27 mouse cellular contexts compared by ENCODE assay signal in genomic region chr3:148695453-148695852, GRCm38 (mm10).
DNase-seq lines count a peak whose midpoint lies in the region; ATAC-seq and TF ChIP-seq lines count a peak whose summit lies in the region.
"Had no signal": no experiment of that assay in that cellular context is flagged by ENCODE, and none has a peak within 500 bp of the region (broad histone marks: within the 10 kb centered on the region; RNA-seq: fewer than 3 reads in every experiment).

No protein-coding gene starts in this region.

- TF ChIP-seq EP300 in CH12.LX (IDR thresholded peaks at IDR 0.05; ENCODE audit: low read length) = peak; percentile 100

- H3K27me3 ChIP-seq in CH12.LX (replicated peaks) = peaks cover 23% of the 10 kb centered on the region
- H3K27me3 ChIP-seq: forebrain, embryonic 13.5 days; heart, embryonic 12.5 days; hindbrain, embryonic 13.5 days; limb, embryonic 12.5 days; neural tube, embryonic 13.5 days had no signal

- H3K4me1 ChIP-seq in CH12.LX (ENCODE audit: control insufficient read depth in 1 of 2, insufficient read depth in 2 of 2) = peaks cover 8 to 42% of the 10 kb centered on the region in 2 experiments
- H3K4me1 ChIP-seq: forebrain, embryonic 13.5 days; hindbrain, embryonic 13.5 days; midbrain, embryonic 10.5 days; neural tube, embryonic 13.5 days had no signal

- in situ Hi-C loops in CH12.LX (cut with MboI; ENCODE audit: low pct_ligation_motif_present, low pct_unique_long_range_greater_than_20kb, low sequenced_read_pairs) = no loop called here

- dilution Hi-C loops in CH12.LX (cut with MboI; ENCODE audit: extremely low pct_ligation_motif_present, extremely low pct_unique_long_range_greater_than_20kb, low sequenced_read_pairs) = no loop called here

- H3K36me3 ChIP-seq in CH12.LX (replicated peaks in 1 of 2; ENCODE audit: control insufficient read depth in 1 of 2, insufficient read depth in 1 of 2, low read length in 1 of 2) = no peaks in the 10 kb centered on the region
- H3K36me3 ChIP-seq: G1E; heart, embryonic 12.5 days; hindbrain, embryonic 13.5 days; limb, embryonic 12.5 days; midbrain, embryonic 10.5 days; neural tube, embryonic 13.5 days had no signal

- H3K9me3 ChIP-seq in CH12.LX (replicated peaks; ENCODE audit: low read length) = peaks cover 3% of the 10 kb centered on the region
- H3K9me3 ChIP-seq: forebrain, embryonic 13.5 days; heart, embryonic 12.5 days; hindbrain, embryonic 13.5 days; limb, embryonic 12.5 days; midbrain, embryonic 10.5 days; neural tube, embryonic 13.5 days had no signal

- no peak for TF ChIP-seq POLR2A in CH12.LX (IDR thresholded peaks at IDR 0.05; ENCODE audit: low read depth, low read length)

- peak; percentile 58 for TF ChIP-seq RAD21 in CH12.LX (IDR thresholded peaks at IDR 0.05; ENCODE audit: low read depth, low read length)

- no peak overlapping the region for H3K4me3 ChIP-seq in CH12.LX (replicated peaks in 1 of 3; ENCODE audit: low read depth in 2 of 3, low read length in 2 of 3, poor library complexity in 1 of 3)
- H3K4me3 ChIP-seq: forebrain, embryonic 13.5 days; heart, embryonic 12.5 days; hindbrain, embryonic 13.5 days; limb, embryonic 12.5 days; midbrain, embryonic 10.5 days; myocyte; neural tube, embryonic 13.5 days had no signal

- DNase-seq in A20 (ENCODE audit: low read depth, low spot score) (peak; percentile 91), CH12.LX (ENCODE audit: extremely low read depth) (peak; percentile 97)
- peak; percentile 69 to 72 for DNase-seq in spleen, postnatal 36 days (ENCODE audit: low spot score in 2 of 2)
- DNase-seq in kidney, adult 8-10 months = no peak
- no peak for DNase-seq in embryo, embryonic 11 days
- DNase-seq in right cerebral cortex, postnatal 25 days = no peak
- DNase-seq: adrenal gland, adult 8-10 months; cerebellum, adult 11-12 months; cerebellum, adult 9-11 months; gastrocnemius, postnatal 25 days; heart, adult 18-20 months; heart, postnatal 4 days; kidney, adult 9 months; kidney, postnatal 14 days; thymus, postnatal 4 days had no signal

- H3K9ac ChIP-seq in CH12.LX (ENCODE audit: insufficient read depth, low read depth) = no peak overlapping the region
- H3K9ac ChIP-seq: forebrain, embryonic 13.5 days; heart, embryonic 12.5 days; hindbrain, embryonic 13.5 days; limb, embryonic 12.5 days; neural tube, embryonic 13.5 days had no signal

- no peaks in the 10 kb centered on the region for H3K79me2 ChIP-seq in CH12.LX (replicated peaks; ENCODE audit: control insufficient read depth, extremely low read depth, insufficient read depth, poor library complexity, severe bottlenecking)

- peak overlapping the region; percentile 60; the same call in 1 of the 2 replicates for H3K4me2 ChIP-seq in CH12.LX (ENCODE audit: insufficient read depth, low read depth, poor library complexity, severe bottlenecking)
- H3K4me2 ChIP-seq: forebrain, embryonic 13.5 days; heart, embryonic 12.5 days; hindbrain, embryonic 13.5 days; limb, embryonic 12.5 days; neural tube, embryonic 13.5 days had no signal

- peak; percentile 71 for ATAC-seq in megakaryocyte progenitor cell, adult 5-6 weeks (replicated peaks; ENCODE audit: poor library complexity)
- ATAC-seq: forebrain, embryonic 13.5 days; intestine, embryonic 16.5 days; midbrain, embryonic 16.5 days had no signal

- H3K27ac ChIP-seq in CH12.LX (ENCODE audit: insufficient read depth, low read depth) = no peak overlapping the region
- H3K27ac ChIP-seq: forebrain, embryonic 13.5 days; hindbrain, embryonic 13.5 days; limb, embryonic 12.5 days; macrophage; midbrain, embryonic 10.5 days; neural tube, embryonic 13.5 days had no signal

- TF ChIP-seq CTCF in CH12.LX (conservative IDR thresholded peaks at IDR 0.05 in 1 of 2, IDR thresholded peaks at IDR 0.05 in 1 of 2; ENCODE audit: low read depth in 2 of 2, low read length in 2 of 2) = peak in 1 of 2 experiments; percentile 43; a peak in 1 of 4 replicates

TF ChIP-seq in CH12.LX, 34 proteins besides CTCF, POLR2A, EP300 and RAD21:
- TF ChIP-seq POLR2AphosphoS2 (IDR thresholded peaks at IDR 0.05; ENCODE audit: low read depth, low read length) (no peak), USF1 (IDR thresholded peaks at IDR 0.05; ENCODE audit: low read depth, low read length) (peak; percentile 17; the same call in 1 of the 2 replicates), GABPA (IDR thresholded peaks at IDR 0.05; ENCODE audit: insufficient replicate concordance, low read depth, low read length) (no peak), SIN3A (IDR thresholded peaks at IDR 0.05; ENCODE audit: low read length) (peak; percentile 93), CHD2 (IDR thresholded peaks at IDR 0.05; ENCODE audit: low read length) (peak; percentile 93), PAX5 (IDR thresholded peaks at IDR 0.05; ENCODE audit: low read length) (no peak), JUND (conservative IDR thresholded peaks at IDR 0.05; ENCODE audit: low read depth, low read length) (peak; percentile 99), BHLHE40 (IDR thresholded peaks at IDR 0.05; ENCODE audit: low read depth, low read length) (peak; percentile 99), JUN (IDR thresholded peaks at IDR 0.05; ENCODE audit: insufficient read depth, low read depth, low read length) (peak; percentile 99), MAZ (IDR thresholded peaks at IDR 0.05; ENCODE audit: low read depth, low read length) (peak; percentile 97), NRF1 (IDR thresholded peaks at IDR 0.05; ENCODE audit: low read depth, low read length) (no peak), ZKSCAN1 (IDR thresholded peaks at IDR 0.05; ENCODE audit: borderline replicate concordance, low read depth, low read length) (no peak), ELF1 (IDR thresholded peaks at IDR 0.05; ENCODE audit: low read depth, low read length) (peak; percentile 63), MXI1 (IDR thresholded peaks at IDR 0.05; ENCODE audit: low read depth, low read length) (peak; percentile 68; the same call in 1 of the 2 replicates), UBTF (IDR thresholded peaks at IDR 0.05; ENCODE audit: low read depth, low read length) (no peak), E2F4 (IDR thresholded peaks at IDR 0.05; ENCODE audit: insufficient replicate concordance, low read depth, low read length) (peak; percentile 87; the same call in 1 of the 2 replicates), USF2 (conservative IDR thresholded peaks at IDR 0.05; ENCODE audit: low read depth, low read length) (peak; percentile 24), TCF12 (IDR thresholded peaks at IDR 0.05; ENCODE audit: low read depth, low read length) (peak; percentile 100), ZMIZ1 (IDR thresholded peaks at IDR 0.05; ENCODE audit: low read depth, low read length) (peak; percentile 66), ZNF384 (IDR thresholded peaks at IDR 0.05; ENCODE audit: low read depth, low read length) (peak; percentile 82), MAX (IDR thresholded peaks at IDR 0.05; ENCODE audit: low read length) (peak; percentile 95), MAFK (IDR thresholded peaks at IDR 0.05; ENCODE audit: insufficient replicate concordance, low read length) (peak; percentile 99), SMC3 (IDR thresholded peaks at IDR 0.05; ENCODE audit: low read depth, low read length) (peak; percentile 44), TBP (conservative IDR thresholded peaks at IDR 0.05; ENCODE audit: low read depth, low read length) (no peak), ETS1 (conservative IDR thresholded peaks at IDR 0.05; ENCODE audit: low read depth, low read length) (peak; percentile 99), CHD1 (IDR thresholded peaks at IDR 0.05; ENCODE audit: low read depth, low read length) (no peak), IRF4 (IDR thresholded peaks at IDR 0.05; ENCODE audit: low read depth, low read length) (peak; percentile 100), KAT2A (IDR thresholded peaks at IDR 0.05; ENCODE audit: insufficient replicate concordance, low read length) (0 out of 2 replicates have a peak, but pooled peaks have one; percentile 42), RCOR1 (conservative IDR thresholded peaks at IDR 0.05; ENCODE audit: low read depth, low read length) (peak; percentile 100), HCFC1 (IDR thresholded peaks at IDR 0.05; ENCODE audit: low read depth, low read length) (peak; percentile 41; the same call in 1 of the 2 replicates), ZC3H11A (IDR thresholded peaks at IDR 0.05; ENCODE audit: low read depth, low read length) (peak; percentile 39; the same call in 1 of the 2 replicates), NELFE (IDR thresholded peaks at IDR 0.05; ENCODE audit: low read depth, low read length) (0 out of 2 replicates have a peak, but pooled peaks have one; percentile 39), MEF2A (IDR thresholded peaks at IDR 0.05; ENCODE audit: borderline replicate concordance, low read depth, low read length) (peak; percentile 98), MYC (IDR thresholded peaks at IDR 0.05; ENCODE audit: low read depth, low read length) (peak; percentile 98)

Comparison
In these comparisons a context has a peak if more than half of its experiments do, and no peak if none do; other contexts are left out.
1. DNase-seq: peak in A20 (single experiment), CH12.LX (single experiment) and spleen, postnatal 36 days (2 of 2); none in kidney, adult 8-10 months (0 of 2), embryo, embryonic 11 days (single experiment) and right cerebral cortex, postnatal 25 days (single experiment).